Mouse (Mus musculus) brain, embryonic 14.5 days (tissue): Measurements from ENCODE around the gene Tomt.

Experiments
- CTCF ChIP-seq: fragments of 200-500 bp; IDR thresholded peaks from 2 replicates; pipeline ENCODE4 v1.5.1; 2012; ENCODE audit warnings: inconsistent platforms, mild to moderate bottlenecking, moderate library complexity, borderline replicate concordance; ENCODE audit not compliant: insufficient read depth, insufficient read length; ENCODE audit errors: extremely low read depth
- POLR2A ChIP-seq: fragments of 200-500 bp; IDR thresholded peaks from 2 replicates; pipeline ENCODE4 v1.6.1; 2012; ENCODE audit warnings: mild to moderate bottlenecking, inconsistent platforms, borderline replicate concordance; ENCODE audit not compliant: poor library complexity, insufficient read depth, insufficient read length, severe bottlenecking; ENCODE audit errors: extremely low read depth

DNA sequence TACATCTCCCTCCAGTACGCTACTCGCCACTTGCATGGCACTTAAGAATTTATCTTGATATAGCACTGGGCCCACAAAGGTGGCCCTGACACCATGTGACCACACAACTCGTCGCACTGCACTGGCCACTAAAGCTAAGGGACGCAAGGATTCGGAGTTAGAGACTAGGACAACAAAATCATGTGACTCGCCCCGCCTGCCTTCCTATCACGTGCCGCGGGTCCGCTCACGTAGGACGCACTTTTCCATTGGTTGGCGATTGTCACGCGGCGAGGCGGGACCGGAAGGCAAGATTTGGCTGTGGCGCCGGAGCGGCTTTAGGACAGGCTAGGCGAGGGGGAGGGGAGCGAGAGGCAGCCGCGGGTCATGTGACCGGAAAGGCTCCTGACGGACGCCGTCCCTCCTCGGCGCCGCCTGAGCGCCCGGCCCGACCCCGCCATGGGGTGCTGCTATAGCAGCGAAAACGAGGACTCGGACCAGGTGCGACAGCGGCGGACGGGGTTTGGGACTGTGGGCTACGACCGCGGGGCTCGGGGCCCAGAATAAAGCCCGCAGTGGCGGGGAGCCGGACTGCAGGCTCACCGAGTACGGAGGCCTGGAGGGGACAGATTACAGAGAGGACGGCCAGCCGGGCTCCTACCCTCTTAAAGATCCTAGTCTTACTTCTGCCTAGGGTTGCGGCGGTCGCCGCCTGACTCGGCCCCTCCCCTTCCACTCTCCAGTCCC is 435 bp downstream of the Tomt start, which contains the start of gene Lamtor1:
- TF ChIP-seq CTCF (peak; percentile 11; the same call in 1 of the 2 replicates), POLR2A (peak; percentile 75; the same call in 1 of the 2 replicates)
